Mouse (Mus musculus): ENCODE data around the gene Emc6.

GRCm38 (mm10) chr11:73198190-73198589 lies 21.4 kb upstream of the Emc6 start:
- TF ChIP-seq CTCF (IDR thresholded peaks at IDR 0.05), result no peak
- TF ChIP-seq POLR2A (IDR thresholded peaks at IDR 0.05; ENCODE audit: insufficient read depth, low read depth, low read length), result no peak
